Mouse (Mus musculus): ENCODE data around the gene Lrmda.

Lrmda gene

DNA sequence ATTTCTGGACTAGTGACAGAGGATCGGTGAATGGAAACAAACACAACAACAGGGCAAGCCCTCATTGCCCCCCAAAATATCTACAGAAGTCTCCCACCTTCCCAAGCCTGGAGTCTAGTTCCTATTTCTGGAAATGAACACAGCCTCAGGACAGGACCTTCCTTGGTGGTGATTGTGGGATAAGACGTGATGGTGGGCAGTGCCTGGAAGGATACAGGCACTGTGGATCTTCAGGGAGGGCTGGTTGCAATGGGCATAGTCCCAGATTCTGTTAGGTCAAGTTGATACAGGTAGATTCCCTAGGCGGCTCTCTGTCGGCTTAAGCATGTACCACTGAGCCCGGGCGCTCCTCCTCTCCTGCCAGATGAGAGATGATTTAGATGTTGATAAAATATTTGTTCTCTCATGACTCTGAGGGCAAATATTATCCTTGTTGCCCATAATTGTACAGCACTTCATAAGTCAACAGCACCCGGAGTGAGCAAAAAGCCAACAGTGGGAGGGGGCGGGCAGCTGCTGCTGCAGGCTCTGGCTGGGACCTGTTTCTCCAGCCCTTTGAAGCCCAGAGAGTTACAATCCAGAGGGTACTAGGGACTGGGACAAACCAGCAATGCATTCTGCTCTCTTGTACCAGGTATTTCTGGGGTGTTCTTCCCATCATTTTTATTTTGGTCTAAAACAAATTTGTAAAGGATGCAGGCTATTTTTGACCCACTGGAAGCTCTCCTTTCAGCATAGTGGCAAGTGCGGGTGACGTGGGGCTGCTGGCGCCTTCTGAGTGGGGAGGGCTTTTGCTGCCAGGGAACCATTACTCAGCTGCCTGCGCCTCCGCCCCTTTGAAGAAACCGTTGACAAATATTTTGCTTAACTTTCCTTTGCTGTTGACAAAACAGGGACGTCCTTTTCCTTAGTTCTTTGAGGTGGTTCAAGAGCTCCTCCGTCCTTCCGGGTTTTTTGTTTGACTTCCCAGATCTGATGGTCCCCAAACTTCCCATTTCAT, 630.8 kb downstream of the Lrmda start:
- DNase-seq (ENCODE audit: low read depth) = no peak

DNA sequence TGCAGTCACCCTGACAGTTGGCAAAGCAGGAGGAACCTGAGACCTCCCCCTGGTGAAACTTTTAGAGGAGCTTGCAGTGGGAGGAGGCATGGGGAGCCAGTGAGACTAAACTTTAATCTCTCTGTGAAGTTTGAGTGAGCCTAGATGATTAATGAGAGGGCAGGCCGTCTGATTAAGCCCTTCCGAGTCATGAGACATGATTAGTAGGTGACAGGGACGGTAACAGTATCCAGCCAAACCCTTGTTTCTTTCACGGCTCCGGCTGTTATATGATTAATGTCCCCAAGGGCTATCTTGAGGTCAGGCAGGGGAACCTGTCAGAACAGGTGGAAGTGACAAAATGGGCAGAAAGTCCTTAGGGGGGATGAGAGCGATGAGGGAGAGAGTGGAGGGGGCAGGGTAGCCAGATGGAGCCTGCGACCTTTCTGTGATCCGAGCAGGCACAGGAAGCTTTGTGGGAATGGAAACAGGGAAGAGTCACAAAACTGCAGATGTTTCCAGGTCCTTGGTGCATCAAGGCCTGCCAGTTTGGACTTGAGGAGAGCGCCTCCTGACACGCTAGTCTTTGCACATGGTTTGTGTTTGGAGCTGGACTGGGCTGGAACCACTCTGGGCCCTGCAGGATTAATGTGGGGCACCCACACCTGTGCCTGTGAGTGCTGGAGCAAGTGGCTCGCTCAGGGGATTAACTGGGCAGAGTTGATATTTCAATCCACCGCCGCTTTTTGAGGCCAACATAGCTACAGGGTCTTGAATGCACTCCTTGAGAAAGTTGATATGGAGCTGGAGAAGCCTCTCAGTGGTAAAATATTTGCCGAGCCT, 631.8 kb downstream of the Lrmda start:
- no peak for DNase-seq (ENCODE audit: low read depth)

- DNase-seq (ENCODE audit: low read depth) = no peak
Observed at GRCm38 (mm10) chr14:22662496-22662895, 643.0 kb downstream of the Lrmda start.

GRCm38 (mm10) chr14:22666437-22666836, 646.9 kb downstream of the Lrmda start:
- DNase-seq (ENCODE audit: low read depth) = no peak

DNA sequence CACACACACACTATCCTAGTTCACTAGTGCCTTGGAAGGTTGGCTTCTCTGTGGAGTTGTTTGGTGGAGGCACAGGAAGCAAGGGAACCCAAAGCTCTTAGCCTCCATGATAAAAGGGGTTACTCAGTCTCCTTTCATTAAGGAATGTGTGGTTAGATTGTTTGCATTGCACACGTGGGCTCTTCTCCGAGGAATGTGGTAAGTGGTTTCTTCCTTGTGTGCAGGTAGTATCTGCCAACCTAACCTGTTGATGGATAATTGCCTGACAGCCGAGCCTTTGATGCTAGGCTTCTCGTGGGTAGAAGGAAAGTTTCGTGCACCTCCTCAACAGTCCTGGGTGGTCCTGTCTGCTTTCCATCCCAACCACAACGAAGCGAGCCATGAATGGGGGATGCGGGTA, 648.8 kb downstream of the Lrmda start:
- DNase-seq (ENCODE audit: low read depth) = no peak

DNA sequence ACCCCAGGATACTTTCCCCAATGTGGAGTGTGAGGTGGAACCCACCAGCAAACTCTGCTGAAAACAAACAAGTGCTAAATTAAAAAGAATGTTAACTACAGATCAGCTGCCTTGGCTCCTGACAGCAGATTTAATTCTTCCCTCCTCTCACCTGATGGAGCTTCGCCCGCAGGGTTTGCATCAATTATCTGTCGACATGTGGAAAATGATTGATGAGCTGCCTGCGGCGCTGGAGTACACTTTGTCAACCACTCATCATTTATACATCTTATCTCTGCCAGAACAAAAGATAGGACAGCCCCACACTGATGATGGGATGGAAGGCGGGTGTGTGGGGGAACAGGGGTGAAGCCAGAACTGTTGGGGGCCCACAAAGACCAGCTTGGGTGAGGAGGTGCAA, 649.2 kb downstream of the Lrmda start:
- DNase-seq (ENCODE audit: low read depth) = no peak

- DNase-seq (ENCODE audit: low read depth) = no peak
Observed at GRCm38 (mm10) chr14:22673581-22673980, 654.1 kb downstream of the Lrmda start.

GRCm38 (mm10) chr14:22679008-22679704, 659.6 kb downstream of the Lrmda start:
- DNase-seq (ENCODE audit: low read depth) = no peak

GRCm38 (mm10) chr14:22679705-22680643, 660.5 kb downstream of the Lrmda start:
- no peak for DNase-seq (ENCODE audit: low read depth)

GRCm38 (mm10) chr14:22686886-22687285, 667.4 kb downstream of the Lrmda start:
- DNase-seq (ENCODE audit: low read depth) = no peak

DNA sequence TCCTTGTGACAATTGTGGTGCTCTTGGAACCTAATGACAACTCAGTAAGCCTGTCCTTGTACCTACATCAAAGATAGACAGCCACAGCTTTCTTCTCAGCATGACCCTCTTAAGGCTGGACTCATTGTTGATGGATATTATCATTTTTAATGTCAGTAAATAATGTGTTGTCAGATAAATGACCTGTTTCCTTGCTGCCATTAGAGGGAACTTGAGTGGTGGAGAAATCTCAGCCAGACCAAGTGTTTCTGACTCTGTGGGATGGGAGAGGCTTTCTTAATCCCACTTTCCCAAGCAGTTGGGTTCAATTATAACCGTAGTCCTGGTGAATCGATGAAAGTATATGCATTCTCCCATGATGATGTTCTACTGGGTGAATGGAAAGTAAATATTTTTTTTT, 668.9 kb downstream of the Lrmda start:
- no peak for DNase-seq (ENCODE audit: low read depth)

GRCm38 (mm10) chr14:22695448-22695847, 675.9 kb downstream of the Lrmda start:
- no peak for DNase-seq (ENCODE audit: low read depth)

DNA sequence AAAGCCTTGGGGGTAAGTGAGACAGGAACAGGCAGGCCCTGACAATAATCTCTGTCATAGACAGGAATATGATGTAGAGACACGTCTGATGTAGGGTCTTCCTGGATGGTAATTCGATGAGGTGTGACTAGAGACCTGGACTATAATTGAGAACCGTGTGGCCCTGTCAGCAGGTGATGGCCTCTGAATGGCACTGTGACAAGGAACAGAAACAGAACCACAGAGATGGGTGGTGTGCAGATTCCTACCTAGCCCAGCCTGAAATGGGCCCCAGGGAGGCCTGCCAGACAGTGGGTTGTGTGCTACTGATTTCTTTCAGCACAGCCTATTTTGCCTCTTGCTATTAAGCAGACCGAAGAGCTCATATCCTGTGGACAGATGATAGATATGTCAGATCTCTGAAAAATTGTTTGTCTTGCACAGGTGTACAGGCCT, 676.4 kb downstream of the Lrmda start:
- no peak for DNase-seq (ENCODE audit: low read depth)

GRCm38 (mm10) chr14:22700236-22700635, 680.7 kb downstream of the Lrmda start:
- DNase-seq (ENCODE audit: low read depth) = no peak

DNA sequence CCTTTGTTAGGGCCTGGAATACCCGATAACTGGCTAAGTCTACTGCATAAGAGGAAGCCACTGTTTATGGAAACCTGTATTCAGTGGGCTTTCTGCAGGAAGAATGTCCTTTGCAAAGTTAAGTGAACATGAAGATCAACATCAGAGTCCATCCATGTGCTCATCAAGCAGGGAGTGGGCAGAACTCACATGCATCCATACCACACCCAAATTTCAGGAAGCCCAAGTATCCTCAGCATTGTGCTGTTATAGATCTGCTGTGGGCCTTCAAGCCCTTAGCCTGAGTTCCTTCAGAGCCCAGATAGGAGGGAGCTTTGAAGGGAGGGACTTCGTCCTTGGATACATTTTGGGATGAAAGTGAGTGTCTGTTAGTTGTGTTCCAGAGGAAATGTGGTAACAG, 681.2 kb downstream of the Lrmda start:
- no peak for DNase-seq (ENCODE audit: low read depth)

DNA sequence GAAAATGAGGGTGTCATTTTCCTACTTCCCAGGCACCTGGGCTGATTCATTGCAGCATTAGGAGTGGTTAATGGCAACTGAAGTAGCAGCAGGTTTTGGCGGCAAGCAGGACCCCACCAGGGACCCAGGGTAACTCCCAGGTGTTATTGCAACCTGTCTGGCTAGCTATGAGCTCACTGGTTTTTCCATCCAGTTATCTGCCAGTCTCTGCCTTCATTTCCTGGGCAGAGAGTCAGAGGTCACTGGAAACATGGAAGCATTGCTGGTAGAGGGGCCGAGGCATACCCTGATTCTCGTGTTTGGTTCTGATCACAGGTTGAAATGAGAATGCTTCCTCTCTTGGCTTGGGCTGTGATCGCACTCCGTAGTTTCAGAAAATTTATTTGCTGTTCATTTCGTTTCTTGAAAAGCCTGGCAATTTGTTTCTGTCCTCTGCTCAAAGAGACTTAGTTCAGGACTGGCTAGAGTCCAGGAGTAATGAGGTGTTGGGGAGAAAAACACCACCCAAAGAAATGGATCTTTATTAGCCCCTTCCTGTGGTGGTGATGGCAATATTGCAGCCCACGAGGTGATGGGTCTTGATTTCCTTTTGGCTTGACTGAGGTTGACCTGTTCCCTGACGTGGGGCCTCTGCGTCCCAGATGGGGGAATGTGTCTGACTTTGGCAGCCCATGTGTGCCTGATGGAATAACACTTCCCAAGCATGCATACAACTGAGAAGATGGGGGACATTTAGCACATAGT, 688.6 kb downstream of the Lrmda start:
- no peak for DNase-seq (ENCODE audit: low read depth)

DNA sequence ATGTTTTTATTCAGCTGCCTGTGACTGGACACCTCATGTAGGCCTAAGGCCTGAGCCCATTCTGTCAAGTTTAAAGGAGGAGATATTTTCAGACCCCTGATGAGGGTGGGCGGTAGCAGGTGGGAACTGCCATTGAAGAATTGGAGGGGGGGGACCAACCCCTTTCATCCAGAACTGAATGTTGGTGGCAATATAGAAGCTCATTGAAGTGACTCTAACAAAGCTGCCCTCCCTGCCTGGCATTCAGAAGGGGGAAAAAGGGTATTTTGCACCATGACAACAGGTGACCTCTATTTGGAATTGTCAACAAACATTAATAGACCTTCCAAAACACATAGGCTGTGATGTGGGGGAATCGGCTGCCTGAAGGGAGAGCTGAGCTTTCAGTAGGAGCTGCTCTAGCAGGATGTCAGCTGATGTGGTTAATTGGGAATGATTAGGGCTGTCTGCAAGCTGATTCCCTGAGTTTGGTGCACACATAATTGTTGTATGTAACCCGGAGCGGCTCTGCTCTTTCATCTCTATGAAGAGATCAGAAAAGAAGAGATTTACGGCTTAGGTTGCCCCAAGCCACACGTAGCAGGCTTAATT, 690.7 kb downstream of the Lrmda start:
- DNase-seq (ENCODE audit: low read depth) = no peak

GRCm38 (mm10) chr14:22712388-22712787, 692.9 kb downstream of the Lrmda start:
- no peak for DNase-seq (ENCODE audit: low read depth)

GRCm38 (mm10) chr14:22715581-22716378, 696.3 kb downstream of the Lrmda start:
- no peak for DNase-seq (ENCODE audit: low read depth)
